Mouse (Mus musculus): Measurements from ENCODE around the gene Wnt3a.

- TF ChIP-seq POLR2A (IDR thresholded peaks at IDR 0.05; ENCODE audit: control insufficient read depth in 1 of 2, insufficient read depth in 1 of 2, low read depth in 1 of 2, low read length in 2 of 2, poor library complexity in 1 of 2): no peak
- TF ChIP-seq MYC (IDR thresholded peaks at IDR 0.05; ENCODE audit: low read depth, low read length): no peak
- TF ChIP-seq GABPA (IDR thresholded peaks at IDR 0.05; ENCODE audit: low read depth, low read length): no peak
- no peak for TF ChIP-seq ZKSCAN1 (IDR thresholded peaks at IDR 0.05; ENCODE audit: low read depth, low read length)
- TF ChIP-seq SIN3A (IDR thresholded peaks at IDR 0.05; ENCODE audit: low read length): no peak
- no peak for TF ChIP-seq USF1 (IDR thresholded peaks at IDR 0.05; ENCODE audit: low read depth, low read length)
- no peak for TF ChIP-seq MAFK (IDR thresholded peaks at IDR 0.05; ENCODE audit: borderline replicate concordance, low read depth, low read length)
- TF ChIP-seq CTCF (IDR thresholded peaks at IDR 0.05 in 2 of 3, conservative IDR thresholded peaks at IDR 0.05 in 1 of 3; ENCODE audit: control insufficient read depth in 1 of 3, insufficient read depth in 1 of 3, low read depth in 2 of 3, low read length in 3 of 3, poor library complexity in 1 of 3, severe bottlenecking in 1 of 3): no peak
Observed at GRCm38 (mm10) chr11:59282111-59282510, 8.4 kb downstream of the Wnt3a start.

Measured in MEL (cell line).